Mouse (Mus musculus) right cerebral cortex, postnatal 4 days (tissue): ENCODE measurements at regions not wholly inside any gene's neighbourhood (a gene's known extent, or its start where the extent isn't known, plus 50 kb on each side); places are given as distances from the start of the nearest gene placed in this dataset.

ENCODE experiments used
- DNase-seq: peaks from one replicate; pipeline ENCODE4 v3.0.0-alpha.2; 2022

- no peak for DNase-seq
Observed at GRCm38 (mm10) chr10:96726801-96727780, 110.3 kb downstream of the Btg1 start.

- no peak for DNase-seq
Observed at GRCm38 (mm10) chr10:96733581-96733980, 116.8 kb downstream of the Btg1 start.

GRCm38 (mm10) chr10:96735146-96735545 is 118.3 kb downstream of the Btg1 start:
- no peak for DNase-seq

- DNase-seq, result no peak
Observed at GRCm38 (mm10) chr10:96735885-96736628, 119.3 kb downstream of the Btg1 start.

- no peak for DNase-seq
Observed at GRCm38 (mm10) chr10:96737972-96738371, 121.2 kb downstream of the Btg1 start.

- DNase-seq, result no peak
Observed at GRCm38 (mm10) chr10:96738606-96739005, 121.8 kb downstream of the Btg1 start.

GRCm38 (mm10) chr10:96744167-96744777 is 127.5 kb downstream of the Btg1 start:
- DNase-seq, result peak; percentile 39

- no peak for DNase-seq
Observed at GRCm38 (mm10) chr10:96747015-96747663, 130.3 kb downstream of the Btg1 start.

GRCm38 (mm10) chr10:96750861-96751260 is 134.1 kb downstream of the Btg1 start:
- no peak for DNase-seq

- DNase-seq, result peak; percentile 47
Observed at GRCm38 (mm10) chr10:96751580-96752264, 134.9 kb downstream of the Btg1 start.

- no peak for DNase-seq
Observed at GRCm38 (mm10) chr10:96752531-96752930, 135.7 kb downstream of the Btg1 start.

GRCm38 (mm10) chr10:96753521-96753920 is 136.7 kb downstream of the Btg1 start:
- DNase-seq, result no peak

- DNase-seq, result no peak
Observed at GRCm38 (mm10) chr10:96755674-96756073, 138.9 kb downstream of the Btg1 start.

GRCm38 (mm10) chr10:96756355-96757084 is 139.7 kb downstream of the Btg1 start:
- no peak for DNase-seq

- DNase-seq, result no peak
Observed at GRCm38 (mm10) chr10:96757311-96757710, 140.5 kb downstream of the Btg1 start.

GRCm38 (mm10) chr10:96761601-96762000 is 144.8 kb downstream of the Btg1 start:
- no peak for DNase-seq

- DNase-seq, result no peak
Observed at GRCm38 (mm10) chr10:96765626-96766025, 148.8 kb downstream of the Btg1 start.

- DNase-seq, result no peak
Observed at GRCm38 (mm10) chr10:96778220-96778619, 161.4 kb downstream of the Btg1 start.

GRCm38 (mm10) chr10:96783966-96784365 is 167.2 kb downstream of the Btg1 start:
- no peak for DNase-seq

GRCm38 (mm10) chr10:96786903-96787571 is 170.2 kb downstream of the Btg1 start:
- DNase-seq, result no peak

GRCm38 (mm10) chr10:96787572-96787946 is 170.8 kb downstream of the Btg1 start:
- no peak for DNase-seq
